Mouse (Mus musculus) stomach, embryonic 16.5 days (tissue): ENCODE measurements around the gene Sema6b. TPM values are rescaled to one million over a fixed set of nuclear protein-coding genes. Genes with fewer than 3 reads are reported as not detected.
"Not testable (repeated sequence)": the region's sequence is repeated elsewhere in the genome, so short reads cannot be mapped to it uniquely, and the experiment has no call there.

Experiments
- ATAC-seq: fragments of 200-750 bp; cut with Nextera tagmentation; 2 replicates; pipeline ENCODE4 v1.8.0; 2017; ENCODE audit warnings: moderate number of reproducible peaks, moderate TSS enrichment; ENCODE audit not compliant: insufficient read depth, low FRiP score
- H3K27ac ChIP-seq: fragments of 300-500 bp; sonication (generic); 2 replicates; pipeline ENCODE4 v1.5.1; 2014; ENCODE audit warnings: low read length
- H3K27me3 ChIP-seq: fragments of 300-500 bp; sonication (generic); 2 replicates; pipeline ENCODE4 v1.6.1; 2014; ENCODE audit warnings: low read length, control low read depth, mixed read lengths; ENCODE audit not compliant: control insufficient read depth, insufficient read depth
- H3K36me3 ChIP-seq: fragments of 300-500 bp; sonication (generic); 2 replicates; pipeline ENCODE4 v1.6.1; 2014; ENCODE audit warnings: low read length; ENCODE audit not compliant: control insufficient read depth, insufficient read depth
- H3K4me1 ChIP-seq: fragments of 300-500 bp; sonication (generic); 2 replicates; pipeline ENCODE4 v1.6.1; 2014; ENCODE audit warnings: low read length, control low read depth, mixed read lengths; ENCODE audit not compliant: control insufficient read depth, insufficient read depth
- H3K4me2 ChIP-seq: fragments of 300-500 bp; sonication (generic); 2 replicates; pipeline ENCODE4 v1.6.1; 2014; ENCODE audit warnings: low read depth, low read length, mixed read lengths
- H3K4me3 ChIP-seq: fragments of 300-500 bp; sonication (generic); replicated peaks from 2 replicates; pipeline ENCODE4 v1.5.1; 2014; ENCODE audit warnings: mild to moderate bottlenecking, low read length
- H3K9ac ChIP-seq: fragments of 300-500 bp; sonication (generic); 2 replicates; pipeline ENCODE4 v1.6.1; 2014; ENCODE audit warnings: low read length
- H3K9me3 ChIP-seq: fragments of 300-500 bp; sonication (generic); replicated peaks from 2 replicates; pipeline ENCODE4 v1.6.1; 2016; ENCODE audit warnings: low read length, control low read depth; ENCODE audit not compliant: control insufficient read depth
- WGBS: fragments of 180-500 bp; shearing (Covaris S2); extraction: QIAGEN DNeasy Blood & Tissue Kit; methylation state at CpG from one replicate; pipeline ENCODE4 v1.1.7; 2014; 5-methylcytosine and 5-hydroxymethylcytosine counted together
- polyA plus RNA-seq: library from polyadenylated mRNA; unstranded; fragments of >200 nt; fragmentation: Nextera tagmentation; extraction: Ambion mirVana; gene quantifications from 2 replicates; pipeline ENCODE4 v1.2.1, GENCODE M21; 2015

The Sema6b gene
- polyA plus RNA-seq, 1 experiment from 2014 or later: 0.71 TPM

DNA sequence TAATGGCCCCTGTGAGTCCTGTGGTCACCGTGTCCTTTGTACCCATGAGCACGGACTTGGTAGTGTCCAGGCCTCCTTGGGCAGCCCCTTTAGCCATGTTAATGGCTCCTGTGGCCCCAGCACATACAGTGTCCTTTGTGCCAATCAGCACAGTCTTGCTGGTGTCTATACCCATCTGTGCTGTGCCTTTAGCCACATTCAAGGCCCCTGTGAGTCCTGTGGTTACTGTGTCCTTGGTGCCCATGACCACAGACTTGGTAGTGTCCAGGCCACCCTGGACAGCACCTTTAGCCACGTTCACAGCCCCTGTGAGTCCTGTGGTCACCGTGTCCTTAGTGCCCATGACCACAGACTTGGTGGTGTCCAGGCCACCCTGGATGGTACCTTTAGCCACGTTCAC lies 35.3 kb downstream of the Sema6b start:
- not testable (repeated sequence) for H3K4me2 ChIP-seq, H3K27me3 ChIP-seq, H3K27ac ChIP-seq, H3K9ac ChIP-seq, H3K9me3 ChIP-seq, H3K36me3 ChIP-seq, ATAC-seq, H3K4me3 ChIP-seq, H3K4me1 ChIP-seq
- WGBS: 100% methylated on average over 2 of the region's 5 CpGs

DNA sequence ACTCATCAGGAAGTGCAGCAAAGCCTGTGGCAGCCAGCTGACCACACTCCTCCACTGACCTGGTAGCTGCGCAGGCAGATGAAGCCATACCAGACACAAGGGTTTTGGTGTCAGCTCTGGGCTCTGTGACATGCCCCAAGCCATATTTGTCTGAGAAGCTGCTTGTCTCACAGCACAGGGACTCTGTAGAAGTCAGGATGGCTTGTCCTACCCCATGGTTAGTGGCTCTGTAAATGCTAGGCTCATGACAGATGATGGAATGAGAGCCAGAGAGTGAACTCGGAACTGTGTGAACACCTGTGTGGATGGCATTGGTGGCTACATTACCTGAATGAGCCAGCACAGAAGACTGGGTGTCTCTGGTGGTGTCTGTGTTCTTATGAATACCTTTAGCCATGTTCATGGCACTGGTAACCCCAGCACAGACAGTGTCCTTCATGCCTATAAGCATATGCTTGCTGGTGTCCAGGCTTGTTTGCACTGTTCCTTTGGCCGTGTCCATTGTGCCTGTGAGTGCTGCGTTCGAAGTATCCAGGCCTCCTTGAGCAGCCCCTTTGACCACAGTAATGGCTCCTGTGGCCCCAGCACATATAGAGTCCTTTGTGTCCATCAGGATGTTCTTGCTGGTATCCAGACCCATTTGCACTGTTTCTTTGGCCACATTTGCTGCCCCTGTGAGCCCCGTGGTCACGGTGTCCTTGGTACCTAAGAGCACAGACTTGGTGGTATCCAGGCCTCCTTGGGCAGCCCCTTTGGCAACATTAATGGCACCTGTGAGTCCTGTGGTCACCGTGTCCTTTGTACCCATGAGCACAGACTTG lies 36.5 kb downstream of the Sema6b start:
- Histone ChIP-seq H3K4me3 (no peak overlapping the region), H3K9me3 (no peaks in the 10 kb centered on the region), H3K4me1 (no peaks in the 10 kb centered on the region), H3K36me3 (peaks cover 15% of the 10 kb centered on the region), H3K27ac (no peak overlapping the region), H3K9ac (no peak overlapping the region), H3K27me3 (no peaks in the 10 kb centered on the region), H3K4me2 (no peak overlapping the region)
- no peak for ATAC-seq
- WGBS: 92% methylated on average over 8 of the region's 8 CpGs

GRCm38 (mm10) chr17:56102927-56103326 lies 37.2 kb downstream of the Sema6b start:
- WGBS: 91% methylated on average over 9 of the region's 9 CpGs
- no peak for ATAC-seq
- Histone ChIP-seq H3K4me2 (no peak overlapping the region), H3K9me3 (no peaks in the 10 kb centered on the region), H3K27ac (no peak overlapping the region), H3K27me3 (no peaks in the 10 kb centered on the region), H3K4me1 (no peaks in the 10 kb centered on the region), H3K9ac (no peak overlapping the region), H3K4me3 (no peak overlapping the region), H3K36me3 (peaks cover 20% of the 10 kb centered on the region)

DNA sequence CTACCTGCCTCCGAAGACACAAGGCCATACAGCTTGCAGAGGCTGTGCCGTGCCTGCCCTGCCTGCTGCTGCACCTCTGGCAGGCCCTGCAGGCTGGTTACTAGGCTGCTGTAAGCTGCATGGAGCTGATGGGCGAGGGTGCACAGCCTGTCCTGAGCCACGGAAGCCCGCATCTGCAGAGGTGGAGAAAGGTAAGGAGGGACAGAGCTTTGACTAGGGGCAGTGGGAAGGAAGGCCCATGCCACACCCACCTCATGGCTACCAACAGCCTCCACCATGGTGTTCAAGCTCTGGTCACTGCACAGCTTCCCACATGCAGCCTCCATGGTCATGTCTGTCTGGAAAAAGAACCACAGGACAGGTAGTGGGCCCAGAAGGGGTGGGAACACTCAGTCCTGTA lies 38.0 kb downstream of the Sema6b start:
- Histone ChIP-seq H3K27me3 (no peaks in the 10 kb centered on the region), H3K4me1 (no peaks in the 10 kb centered on the region), H3K9ac (no peak overlapping the region), H3K36me3 (peaks cover 26% of the 10 kb centered on the region), H3K9me3 (no peaks in the 10 kb centered on the region), H3K4me3 (no peak overlapping the region), H3K27ac (no peak overlapping the region), H3K4me2 (no peak overlapping the region)
- WGBS: 89% methylated on average over 5 of the region's 5 CpGs
- no peak for ATAC-seq

DNA sequence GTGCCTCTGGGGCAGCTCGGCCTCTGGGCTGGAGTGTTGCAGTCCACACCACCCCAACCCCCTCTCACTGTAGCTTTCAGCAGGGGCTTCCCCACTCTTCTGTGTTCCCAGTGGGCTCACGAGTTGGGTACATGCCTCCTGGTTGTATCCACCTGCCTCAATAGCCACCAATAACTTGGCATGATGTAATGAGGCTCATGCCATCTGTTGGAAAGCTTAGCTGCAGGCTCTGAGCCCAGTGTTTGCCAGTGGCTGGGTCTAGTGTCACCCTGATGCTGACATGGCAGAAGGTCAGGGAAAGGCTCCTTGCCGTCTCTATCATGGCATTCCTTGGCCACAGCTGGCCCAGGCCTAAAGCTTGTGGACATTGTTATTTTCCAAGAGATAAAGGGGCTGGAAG lies 39.3 kb downstream of the Sema6b start:
- H3K9ac ChIP-seq: no peak overlapping the region
- no peak overlapping the region for H3K4me2 ChIP-seq
- H3K27me3 ChIP-seq: no peaks in the 10 kb centered on the region
- no peak overlapping the region for H3K27ac ChIP-seq
- WGBS: 87% methylated on average over 3 of the region's 3 CpGs
- H3K9me3 ChIP-seq: no peaks in the 10 kb centered on the region
- H3K36me3 ChIP-seq: peaks cover 38% of the 10 kb centered on the region
- no peak overlapping the region for H3K4me3 ChIP-seq
- no peaks in the 10 kb centered on the region for H3K4me1 ChIP-seq
- ATAC-seq: no peak

- Histone ChIP-seq H3K27me3 (no peaks in the 10 kb centered on the region), H3K4me1 (no peaks in the 10 kb centered on the region), H3K36me3 (peaks cover 40% of the 10 kb centered on the region), H3K27ac (no peak overlapping the region), H3K4me2 (no peak overlapping the region), H3K9ac (no peak overlapping the region), H3K4me3 (no peak overlapping the region), H3K9me3 (no peaks in the 10 kb centered on the region)
- no peak for ATAC-seq
- 91% methylated on average over 15 of the region's 15 CpGs for WGBS
These were observed 41.2 kb downstream of the Sema6b start for GRCm38 (mm10) chr17:56098711-56099572.

- ATAC-seq: no peak
- Histone ChIP-seq H3K4me2 (no peak overlapping the region), H3K27ac (no peak overlapping the region), H3K4me1 (no peaks in the 10 kb centered on the region), H3K36me3 (peaks cover 44% of the 10 kb centered on the region), H3K9ac (no peak overlapping the region), H3K9me3 (no peaks in the 10 kb centered on the region), H3K4me3 (no peak overlapping the region), H3K27me3 (no peaks in the 10 kb centered on the region)
- WGBS: 92% methylated on average over 8 of the region's 8 CpGs
These were observed 42.0 kb downstream of the Sema6b start for GRCm38 (mm10) chr17:56098180-56098579.

- peaks cover 45% of the 10 kb centered on the region for H3K36me3 ChIP-seq
- no peaks in the 10 kb centered on the region for H3K4me1 ChIP-seq
- no peak overlapping the region for H3K4me3 ChIP-seq
- no peak overlapping the region for H3K4me2 ChIP-seq
- no peak overlapping the region for H3K9ac ChIP-seq
- no peak for ATAC-seq
- H3K27me3 ChIP-seq: no peaks in the 10 kb centered on the region
- 87% methylated on average over 12 of the region's 12 CpGs for WGBS
- H3K27ac ChIP-seq: no peak overlapping the region
- no peaks in the 10 kb centered on the region for H3K9me3 ChIP-seq
These were observed 43.3 kb downstream of the Sema6b start for GRCm38 (mm10) chr17:56096883-56097282.

- Histone ChIP-seq H3K36me3 (peaks cover 25% of the 10 kb centered on the region; the same call in 1 of the 2 replicates), H3K9ac (no peak overlapping the region), H3K4me2 (no peak overlapping the region), H3K4me1 (no peaks in the 10 kb centered on the region), H3K9me3 (no peaks in the 10 kb centered on the region), H3K4me3 (no peak overlapping the region), H3K27me3 (no peaks in the 10 kb centered on the region), H3K27ac (peak overlapping the region; percentile 66)
- peak; percentile 74 for ATAC-seq
- WGBS: 77% methylated on average over 1 of the region's 1 CpGs
These were observed 47.3 kb downstream of the Sema6b start for GRCm38 (mm10) chr17:56092794-56093193.
